Mouse (Mus musculus): Measurements from ENCODE around the gene Hcfc1. TPM values are rescaled to one million over a fixed set of nuclear protein-coding genes. Genes with fewer than 3 reads are reported as not detected.

Gene Hcfc1
- polyA plus RNA-seq, 1 experiment from 2014 or later, result 60.2 TPM

DNA sequence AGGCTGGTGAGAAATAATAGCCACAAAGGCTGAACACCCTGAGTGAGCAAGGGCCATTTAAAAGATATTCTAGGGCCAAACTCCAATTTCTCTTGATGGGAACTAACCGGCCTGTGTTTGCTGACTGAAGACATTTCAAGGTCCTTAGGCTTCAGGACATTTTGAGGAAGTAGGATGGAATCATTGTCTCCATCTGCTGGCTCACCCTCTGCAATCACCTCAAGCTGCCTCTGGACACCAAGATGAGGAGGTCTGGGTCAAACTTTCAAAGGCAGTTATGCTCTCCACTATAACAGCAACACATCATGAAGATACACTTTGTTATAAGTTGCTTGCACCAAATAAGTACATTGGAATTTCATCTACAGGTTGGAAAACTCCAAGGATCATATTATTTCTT lies 56.1 kb downstream of the Hcfc1 start:
- ATAC-seq (ENCODE audit: low read depth) (no peak), DNase-seq (ENCODE audit: low spot score) (no peak)
- no peak overlapping the region for H3K9ac ChIP-seq (ENCODE audit: low read depth, low read length)
- H3K27me3 ChIP-seq (replicated peaks; ENCODE audit: control insufficient read depth, insufficient read depth, low read length), result no peaks in the 10 kb centered on the region
- H3K4me2 ChIP-seq (ENCODE audit: low read depth, low read length), result no peak overlapping the region
- H3K36me3 ChIP-seq (ENCODE audit: control insufficient read depth, insufficient read depth, low read length), result no peaks in the 10 kb centered on the region
- H3K4me3 ChIP-seq (ENCODE audit: low read depth, low read length), result no peak overlapping the region
- H3K27ac ChIP-seq (replicated peaks; ENCODE audit: low read depth, low read length), result no peak overlapping the region
- 93% methylated on average over 1 of the region's 1 CpGs for WGBS
- no peaks in the 10 kb centered on the region for H3K9me3 ChIP-seq (ENCODE audit: control insufficient read depth, low read length)
- no peaks in the 10 kb centered on the region for H3K4me1 ChIP-seq (ENCODE audit: control insufficient read depth, insufficient read depth, low read length)

DNA sequence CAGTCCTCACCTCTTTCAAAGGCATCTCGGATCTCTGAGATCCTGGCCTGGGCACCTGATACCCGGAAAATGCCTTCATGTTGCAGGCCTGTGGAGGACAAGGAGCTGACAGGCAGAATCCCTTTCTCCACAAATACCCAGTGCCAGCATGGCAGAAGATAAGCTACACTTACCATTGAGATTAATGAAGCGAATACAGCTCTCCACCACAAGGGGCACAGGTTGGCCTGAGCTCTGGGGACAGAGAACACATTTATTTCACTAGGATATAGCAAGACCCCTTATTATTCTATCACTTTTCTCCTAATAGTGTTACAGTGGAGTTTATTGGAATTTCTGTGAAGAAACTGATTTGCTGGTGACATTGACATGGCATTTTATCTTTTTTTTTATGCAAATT lies 68.2 kb downstream of the Hcfc1 start:
- Histone ChIP-seq H3K9me3 (ENCODE audit: control insufficient read depth, low read length) (no peaks in the 10 kb centered on the region), H3K27ac (replicated peaks; ENCODE audit: low read depth, low read length) (no peak overlapping the region), H3K36me3 (ENCODE audit: control insufficient read depth, insufficient read depth, low read length) (no peaks in the 10 kb centered on the region), H3K9ac (ENCODE audit: low read depth, low read length) (no peak overlapping the region), H3K4me2 (ENCODE audit: low read depth, low read length) (no peak overlapping the region), H3K27me3 (replicated peaks; ENCODE audit: control insufficient read depth, insufficient read depth, low read length) (no peaks in the 10 kb centered on the region), H3K4me3 (ENCODE audit: low read depth, low read length) (no peak overlapping the region), H3K4me1 (ENCODE audit: control insufficient read depth, insufficient read depth, low read length) (no peaks in the 10 kb centered on the region)
- no peak for DNase-seq (ENCODE audit: low spot score)
- ATAC-seq (ENCODE audit: low read depth), result no peak
- WGBS, result 70% methylated on average over 3 of the region's 3 CpGs

DNA sequence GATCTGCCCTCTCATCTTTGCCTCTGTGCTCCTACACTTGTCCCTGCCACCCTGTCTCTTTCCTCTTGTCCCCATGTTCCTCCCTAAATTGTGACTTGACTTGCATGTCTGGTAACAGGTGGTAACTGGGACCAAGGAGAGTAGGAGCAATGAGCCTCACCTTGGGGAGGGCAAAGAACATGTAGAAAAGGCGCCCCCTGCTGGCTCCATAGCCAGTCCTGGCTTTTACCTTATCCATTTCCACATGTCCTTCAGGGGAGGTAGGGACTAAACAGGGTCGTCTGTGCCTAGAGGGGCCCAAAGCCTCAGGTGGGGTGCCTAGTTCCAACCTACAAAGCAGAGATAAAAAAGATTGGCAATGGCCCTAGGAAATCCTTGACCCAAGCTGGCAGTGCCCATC lies 70.4 kb downstream of the Hcfc1 start, which contains the start of gene L1cam:
TSS of gene L1cam (minus strand) at position 387 of the 400 bp plus-strand sequence.
- no peaks in the 10 kb centered on the region for H3K9me3 ChIP-seq (ENCODE audit: control insufficient read depth, low read length)
- ATAC-seq (ENCODE audit: low read depth), result no peak
- H3K9ac ChIP-seq (ENCODE audit: low read depth, low read length), result no peak within 1 kb of the TSS
- H3K4me1 ChIP-seq (ENCODE audit: control insufficient read depth, insufficient read depth, low read length), result no peaks in the 10 kb centered on the region
- 15% methylated on average over 2 of the region's 2 CpGs for WGBS
- H3K36me3 ChIP-seq (ENCODE audit: control insufficient read depth, insufficient read depth, low read length), result no peaks in the 10 kb centered on the region
- DNase-seq (ENCODE audit: low spot score), result peak; percentile 5
- no peak within 1 kb of the TSS for H3K4me3 ChIP-seq (ENCODE audit: low read depth, low read length)
- H3K27me3 ChIP-seq (replicated peaks; ENCODE audit: control insufficient read depth, insufficient read depth, low read length), result no peaks in the 10 kb centered on the region
- no peak within 1 kb of the TSS for H3K27ac ChIP-seq (replicated peaks; ENCODE audit: low read depth, low read length)
- H3K4me2 ChIP-seq (ENCODE audit: low read depth, low read length), result no peak within 1 kb of the TSS

DNA sequence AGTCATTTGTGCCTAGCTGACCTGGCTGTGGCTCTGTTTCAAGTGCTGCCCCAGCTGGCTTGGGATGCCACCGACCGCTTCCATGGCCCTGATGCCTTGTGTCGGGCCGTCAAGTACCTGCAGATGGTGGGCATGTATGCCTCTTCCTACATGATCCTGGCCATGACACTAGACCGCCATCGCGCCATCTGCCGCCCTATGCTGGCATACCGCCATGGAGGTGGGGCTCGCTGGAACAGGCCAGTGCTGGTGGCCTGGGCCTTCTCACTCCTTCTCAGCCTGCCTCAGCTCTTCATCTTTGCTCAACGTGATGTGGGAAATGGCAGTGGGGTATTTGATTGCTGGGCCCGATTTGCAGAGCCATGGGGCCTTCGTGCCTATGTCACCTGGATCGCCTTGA lies 73.3 kb downstream of the Hcfc1 start:
- WGBS, result 98% methylated on average over 12 of the region's 14 CpGs
- no peak overlapping the region for H3K4me2 ChIP-seq (ENCODE audit: low read depth, low read length)
- no peaks in the 10 kb centered on the region for H3K9me3 ChIP-seq (ENCODE audit: control insufficient read depth, low read length)
- no peak for DNase-seq (ENCODE audit: low spot score)
- no peaks in the 10 kb centered on the region for H3K36me3 ChIP-seq (ENCODE audit: control insufficient read depth, insufficient read depth, low read length)
- no peaks in the 10 kb centered on the region for H3K27me3 ChIP-seq (replicated peaks; ENCODE audit: control insufficient read depth, insufficient read depth, low read length)
- ATAC-seq (ENCODE audit: low read depth), result no peak
- H3K4me1 ChIP-seq (ENCODE audit: control insufficient read depth, insufficient read depth, low read length), result no peaks in the 10 kb centered on the region
- no peak overlapping the region for H3K27ac ChIP-seq (replicated peaks; ENCODE audit: low read depth, low read length)
- no peak overlapping the region for H3K9ac ChIP-seq (ENCODE audit: low read depth, low read length)
- H3K4me3 ChIP-seq (ENCODE audit: low read depth, low read length), result no peak overlapping the region

Other genes starting within 250 kb of the Hcfc1 start
- 14.7 and 15.7 TPM in 2 replicates for gene Abcd1, start 249.8 kb downstream of the Hcfc1 start, polyA plus RNA-seq (2014; fragmentation: Nextera tagmentation; extraction: Ambion mirVana)
- 0.90 and 1.1 TPM in 2 replicates for gene Plxnb3, start 209.3 kb downstream of the Hcfc1 start, polyA plus RNA-seq (2014; fragmentation: Nextera tagmentation; extraction: Ambion mirVana)
- 54.6 and 63.2 TPM in 2 replicates for gene Srpk3, start 192.0 kb downstream of the Hcfc1 start, polyA plus RNA-seq (2014; fragmentation: Nextera tagmentation; extraction: Ambion mirVana)
- 193 and 211 TPM in 2 replicates for gene Idh3g, start 179.5 kb downstream of the Hcfc1 start, polyA plus RNA-seq (2014; fragmentation: Nextera tagmentation; extraction: Ambion mirVana)
- gene Ssr4, start 179.3 kb downstream of the Hcfc1 start, polyA plus RNA-seq (2014; fragmentation: Nextera tagmentation; extraction: Ambion mirVana), result 259 and 277 TPM in 2 replicates
- gene Pdzd4, start 141.4 kb downstream of the Hcfc1 start, polyA plus RNA-seq (2014; fragmentation: Nextera tagmentation; extraction: Ambion mirVana), result 1.1 and 1.8 TPM in 2 replicates
- 0.14 TPM in 1 of 2 replicates, not detected in the other for gene Avpr2, start 74.3 kb downstream of the Hcfc1 start, polyA plus RNA-seq (2014; fragmentation: Nextera tagmentation; extraction: Ambion mirVana)
- gene L1cam, start 70.3 kb downstream of the Hcfc1 start, polyA plus RNA-seq (2014; fragmentation: Nextera tagmentation; extraction: Ambion mirVana), result 9.7 and 10.2 TPM in 2 replicates
- 2.3 and 4.5 TPM in 2 replicates for gene Arhgap4, start 44.5 kb downstream of the Hcfc1 start, polyA plus RNA-seq (2014; fragmentation: Nextera tagmentation; extraction: Ambion mirVana)
- gene Naa10, start 44.4 kb downstream of the Hcfc1 start, polyA plus RNA-seq (2014; fragmentation: Nextera tagmentation; extraction: Ambion mirVana), result 102 and 110 TPM in 2 replicates
- gene Renbp, start 35.5 kb downstream of the Hcfc1 start, polyA plus RNA-seq (2014; fragmentation: Nextera tagmentation; extraction: Ambion mirVana), result 36.1 and 38.1 TPM in 2 replicates
- gene Irak1, start 57.6 kb upstream of the Hcfc1 start, polyA plus RNA-seq (2014; fragmentation: Nextera tagmentation; extraction: Ambion mirVana), result 43.3 and 48.2 TPM in 2 replicates
- not detected in 2 replicates for gene Opn1mw, start 161.1 kb upstream of the Hcfc1 start, polyA plus RNA-seq (2014; fragmentation: Nextera tagmentation; extraction: Ambion mirVana)
- gene Mecp2, start 169.0 kb upstream of the Hcfc1 start, polyA plus RNA-seq (2014; fragmentation: Nextera tagmentation; extraction: Ambion mirVana), result 10.4 and 11.3 TPM in 2 replicates
- not detected in 2 replicates for gene Tex28, start 201.5 kb upstream of the Hcfc1 start, polyA plus RNA-seq (2014; fragmentation: Nextera tagmentation; extraction: Ambion mirVana)
- not detected in 2 replicates for gene Tktl1, start 210.9 kb upstream of the Hcfc1 start, polyA plus RNA-seq (2014; fragmentation: Nextera tagmentation; extraction: Ambion mirVana)